Mouse (Mus musculus) liver, postnatal 0 days (tissue): ENCODE measurements around the gene Prex1.

Experiments
- CTCF ChIP-seq: sonication (generic); IDR thresholded peaks from 2 replicates; pipeline ENCODE4 v1.5.1; 2016; ENCODE audit warnings: antibody characterized with exemption, low read depth
- EP300 ChIP-seq: IDR thresholded peaks from 2 replicates; pipeline ENCODE4 v1.6.1; 2016; ENCODE audit warnings: antibody characterized with exemption, low read depth, mild to moderate bottlenecking

GRCm38 (mm10) chr2:166728261-166728680, 14.6 kb upstream of the Prex1 start:
- TF ChIP-seq EP300 (no peak), CTCF (no peak)
